Mouse (Mus musculus) liver, adult 2 months (tissue): ENCODE data around the gene Dock3.

Experiments used
- CTCF ChIP-seq: fragments of 200-500 bp; IDR thresholded peaks from 2 replicates; pipeline ENCODE4 v1.5.1; 2011; ENCODE audit warnings: low read depth, low read length, control low read depth
- POLR2A ChIP-seq: fragments of 200-500 bp; IDR thresholded peaks from 2 replicates; pipeline ENCODE4 v1.6.1; 2011; ENCODE audit warnings: low read length, control low read depth; ENCODE audit not compliant: insufficient read depth; ENCODE audit errors: extremely low read depth

- TF ChIP-seq POLR2A (no peak), CTCF (no peak)
Observed at GRCm38 (mm10) chr9:106883085-106883484, 348.6 kb downstream of the Dock3 start.
